Mouse (Mus musculus) retina, embryonic 14.5 days (tissue): ENCODE results near the gene Nos1ap.

Source experiments
- DNase-seq: peaks from one replicate; pipeline ENCODE4 v3.0.0-alpha.2; 2015; ENCODE audit warnings: low spot score

Nos1ap gene

GRCm38 (mm10) chr1:170459896-170460602 is 129.6 kb downstream of the Nos1ap start:
- no peak for DNase-seq

GRCm38 (mm10) chr1:170457673-170458072 is 132.0 kb downstream of the Nos1ap start:
- no peak for DNase-seq

- DNase-seq = no peak
Measured at GRCm38 (mm10) chr1:170455910-170456700, 133.6 kb downstream of the Nos1ap start.

- DNase-seq = no peak
Measured at GRCm38 (mm10) chr1:170455387-170455786, 134.3 kb downstream of the Nos1ap start.

GRCm38 (mm10) chr1:170453455-170453854 is 136.2 kb downstream of the Nos1ap start:
- DNase-seq = peak; percentile 39

- no peak for DNase-seq
Measured at GRCm38 (mm10) chr1:170448244-170448643, 141.4 kb downstream of the Nos1ap start.

GRCm38 (mm10) chr1:170445458-170445857 is 144.2 kb downstream of the Nos1ap start:
- no peak for DNase-seq

GRCm38 (mm10) chr1:170440367-170440766 is 149.3 kb downstream of the Nos1ap start:
- DNase-seq = no peak

- DNase-seq = peak; percentile 27
Measured at GRCm38 (mm10) chr1:170438471-170439151, 151.1 kb downstream of the Nos1ap start.

GRCm38 (mm10) chr1:170434146-170434545 is 155.5 kb downstream of the Nos1ap start:
- DNase-seq = no peak

- DNase-seq = no peak
Measured at GRCm38 (mm10) chr1:170433661-170434060, 156.0 kb downstream of the Nos1ap start.

- no peak for DNase-seq
Measured at GRCm38 (mm10) chr1:170432288-170432687, 157.4 kb downstream of the Nos1ap start.

- no peak for DNase-seq
Measured at GRCm38 (mm10) chr1:170431312-170431711, 158.3 kb downstream of the Nos1ap start.

GRCm38 (mm10) chr1:170430660-170431059 is 159.0 kb downstream of the Nos1ap start:
- DNase-seq = no peak

- DNase-seq = no peak
Measured at GRCm38 (mm10) chr1:170429656-170430055, 160.0 kb downstream of the Nos1ap start.

- no peak for DNase-seq
Measured at GRCm38 (mm10) chr1:170428141-170428540, 161.5 kb downstream of the Nos1ap start.

GRCm38 (mm10) chr1:170424258-170424889 is 165.3 kb downstream of the Nos1ap start:
- DNase-seq = peak; percentile 37

GRCm38 (mm10) chr1:170423048-170423447 is 166.6 kb downstream of the Nos1ap start:
- DNase-seq = no peak

GRCm38 (mm10) chr1:170422188-170422587 is 167.5 kb downstream of the Nos1ap start:
- no peak for DNase-seq

- no peak for DNase-seq
Measured at GRCm38 (mm10) chr1:170419961-170420360, 169.7 kb downstream of the Nos1ap start.

- DNase-seq = no peak
Measured at GRCm38 (mm10) chr1:170418131-170418530, 171.5 kb downstream of the Nos1ap start.

- DNase-seq = no peak
Measured at GRCm38 (mm10) chr1:170416967-170417366, 172.7 kb downstream of the Nos1ap start.
